Comparison of ENCODE assay signal across 18 mouse cellular contexts in the genomic region with DNA sequence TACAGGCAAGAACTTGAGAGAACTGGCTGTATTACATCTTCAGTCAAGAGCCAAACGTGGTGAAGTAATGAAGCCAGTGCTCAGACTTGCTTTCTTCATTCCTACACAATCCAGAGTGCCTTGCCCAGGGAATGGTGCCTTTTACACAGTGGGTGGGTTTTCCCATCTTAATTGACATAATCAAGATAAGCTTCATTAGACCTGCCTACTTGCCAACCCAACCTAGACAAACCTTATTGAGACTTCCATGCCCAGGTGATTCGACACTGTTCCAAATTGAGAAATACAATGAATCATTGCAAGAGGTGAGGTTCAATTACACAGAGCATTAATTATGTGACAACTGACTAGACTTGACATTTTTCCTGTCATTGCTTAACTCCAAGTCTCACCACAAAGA.
"Had no signal": no experiment of that assay in that cellular context is flagged by ENCODE, and none has a peak within 500 bp of the region (broad histone marks: within the 10 kb centered on the region; RNA-seq: fewer than 3 reads in every experiment).

No protein-coding gene starts in this region.

- H3K4me1 ChIP-seq: midbrain, embryonic 10.5 days; midbrain, embryonic 13.5 days; neural tube, embryonic 15.5 days had no signal

- H3K27me3 ChIP-seq: midbrain, embryonic 13.5 days; midbrain, embryonic 15.5 days; neural tube, embryonic 13.5 days; neural tube, embryonic 15.5 days had no signal

- H3K9ac ChIP-seq: lung, embryonic 14.5 days; midbrain, embryonic 13.5 days; midbrain, embryonic 15.5 days; neural tube, embryonic 13.5 days; neural tube, embryonic 15.5 days had no signal

- H3K27ac ChIP-seq: midbrain, embryonic 10.5 days; midbrain, embryonic 13.5 days; midbrain, embryonic 15.5 days; neural tube, embryonic 13.5 days; neural tube, embryonic 15.5 days had no signal

- ATAC-seq: midbrain, embryonic 13.5 days; midbrain, embryonic 15.5 days had no signal

- H3K36me3 ChIP-seq: midbrain, embryonic 10.5 days; midbrain, embryonic 13.5 days; midbrain, embryonic 15.5 days; neural tube, embryonic 13.5 days; neural tube, embryonic 15.5 days had no signal

- DNase-seq: lung, adult 18-20 months; lung, embryonic 14.5 days; lung, postnatal 10 days; lung, postnatal 4 days; retina, postnatal 1 day; right cerebral cortex, adult 18-20 months; right cerebral cortex, postnatal 25 days; right cerebral cortex, postnatal 4 days; spleen, adult 18-20 months; thymus, adult 18-20 months; thymus, postnatal 14 days; thymus, postnatal 36 days had no signal

- H3K9me3 ChIP-seq: midbrain, embryonic 10.5 days; midbrain, embryonic 13.5 days; midbrain, embryonic 15.5 days; neural tube, embryonic 13.5 days; neural tube, embryonic 15.5 days had no signal

- H3K4me3 ChIP-seq: midbrain, embryonic 10.5 days; midbrain, embryonic 13.5 days; midbrain, embryonic 15.5 days; myocyte; neural tube, embryonic 13.5 days; neural tube, embryonic 15.5 days had no signal

- H3K4me2 ChIP-seq: lung, embryonic 14.5 days; midbrain, embryonic 13.5 days; midbrain, embryonic 15.5 days; neural tube, embryonic 13.5 days; neural tube, embryonic 15.5 days had no signal
